Mouse (Mus musculus) lung, postnatal 0 days (tissue): ENCODE measurements around the gene Ppp1r15a.

ENCODE experiments used
- CTCF ChIP-seq: IDR thresholded peaks from 2 replicates; pipeline ENCODE4 v1.5.1; 2016; ENCODE audit warnings: antibody characterized with exemption, mild to moderate bottlenecking
- EP300 ChIP-seq: IDR thresholded peaks from 2 replicates; pipeline ENCODE4 v1.6.1; 2016; ENCODE audit warnings: antibody characterized with exemption, mild to moderate bottlenecking, control low read depth

GRCm38 (mm10) chr7:45509181-45509882 is 16.7 kb downstream of the Ppp1r15a start:
- TF ChIP-seq CTCF: no peak
- no peak for TF ChIP-seq EP300
